Mouse (Mus musculus) hindbrain, embryonic 11.5 days (tissue): ENCODE measurements around the gene Leprot. TPM values are rescaled to one million over a fixed set of nuclear protein-coding genes. Genes with fewer than 3 reads are reported as not detected.

Experiments
- ATAC-seq: fragments of 200-750 bp; cut with Nextera tagmentation; 2 replicates; pipeline ENCODE4 v1.8.0; 2017; ENCODE audit warnings: mild to moderate bottlenecking, moderate TSS enrichment, moderate library complexity; ENCODE audit not compliant: low FRiP score
- DNase-seq: peaks from one replicate; pipeline ENCODE4 v3.0.0-alpha.2; 2015; ENCODE audit warnings: low spot score
- H3K27ac ChIP-seq: fragments of 300-500 bp; sonication (generic); 2 replicates; pipeline ENCODE4 v1.5.1; 2014; ENCODE audit warnings: mild to moderate bottlenecking, low read depth, low read length
- H3K27me3 ChIP-seq: fragments of 300-500 bp; sonication (generic); 2 replicates; pipeline ENCODE4 v1.6.1; 2014; ENCODE audit warnings: mild to moderate bottlenecking, low read length, moderate library complexity, mixed read lengths; ENCODE audit not compliant: control insufficient read depth, insufficient read depth
- H3K36me3 ChIP-seq: fragments of 300-500 bp; sonication (generic); 2 replicates; pipeline ENCODE4 v1.6.1; 2014; ENCODE audit warnings: mild to moderate bottlenecking, low read length, moderate library complexity, mixed read lengths; ENCODE audit not compliant: control insufficient read depth, insufficient read depth
- H3K4me1 ChIP-seq: fragments of 300-500 bp; sonication (generic); replicated peaks from 2 replicates; pipeline ENCODE4 v1.6.1; 2014; ENCODE audit warnings: low read length, mixed read lengths; ENCODE audit not compliant: control insufficient read depth, insufficient read depth
- H3K4me2 ChIP-seq: fragments of 300-500 bp; sonication (generic); replicated peaks from 2 replicates; pipeline ENCODE4 v1.6.1; 2014; ENCODE audit warnings: mild to moderate bottlenecking, low read depth, low read length
- H3K4me3 ChIP-seq: fragments of 300-500 bp; sonication (generic); 2 replicates; pipeline ENCODE4 v1.5.1; 2014; ENCODE audit warnings: low read depth, low read length
- H3K9ac ChIP-seq: fragments of 300-500 bp; sonication (generic); 2 replicates; pipeline ENCODE4 v1.6.1; 2014; ENCODE audit warnings: low read depth, low read length
- H3K9me3 ChIP-seq: fragments of 300-500 bp; sonication (generic); 2 replicates; pipeline ENCODE4 v1.6.1; 2016; ENCODE audit warnings: low read length; ENCODE audit not compliant: control insufficient read depth
- WGBS: fragments of 180-500 bp; shearing (Covaris S2); extraction: QIAGEN DNeasy Blood & Tissue Kit; methylation state at CpG from one replicate; pipeline ENCODE4 v1.1.7; 2014; 5-methylcytosine and 5-hydroxymethylcytosine counted together
- polyA plus RNA-seq: library from polyadenylated mRNA; unstranded; fragments of >200 nt; fragmentation: Nextera tagmentation; extraction: Ambion mirVana; gene quantifications from 2 replicates; pipeline ENCODE4 v1.2.1, GENCODE M21; 2014

Gene Leprot
- polyA plus RNA-seq, 1 experiment from 2014 or later = 78.1 TPM

GRCm38 (mm10) chr4:101675726-101676125, 28.2 kb downstream of the Leprot start:
- no peak overlapping the region for H3K27ac ChIP-seq
- no peaks in the 10 kb centered on the region for H3K27me3 ChIP-seq
- no peak overlapping the region for H3K4me3 ChIP-seq
- H3K4me1 ChIP-seq = no peaks in the 10 kb centered on the region
- no peak for ATAC-seq
- H3K9ac ChIP-seq = no peak overlapping the region
- H3K9me3 ChIP-seq = no peaks in the 10 kb centered on the region
- WGBS = 79% methylated on average over 4 of the region's 4 CpGs
- H3K36me3 ChIP-seq = no peaks in the 10 kb centered on the region
- no peak for DNase-seq
- no peak overlapping the region for H3K4me2 ChIP-seq

DNA sequence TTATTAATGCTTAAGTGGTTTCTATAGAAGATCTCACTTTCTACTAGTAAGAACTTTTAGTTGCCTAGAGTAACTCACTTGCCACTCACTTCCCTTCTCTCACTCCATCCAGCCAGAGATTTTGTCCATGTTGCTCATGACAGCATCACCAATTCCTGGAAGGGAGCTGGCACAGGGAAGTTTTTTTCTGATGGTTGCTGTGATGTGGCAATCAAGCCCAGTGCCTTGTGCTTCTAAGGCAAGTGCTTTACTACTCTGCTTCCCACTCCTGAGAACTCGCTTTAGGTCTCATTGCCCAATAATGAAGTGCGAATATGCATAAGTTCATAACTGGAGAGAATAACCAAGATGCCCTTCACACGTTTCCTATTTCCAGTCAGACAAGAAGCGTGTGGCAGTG, 35.1 kb downstream of the Leprot start:
- Histone ChIP-seq H3K4me3 (no peak overlapping the region), H3K9ac (no peak overlapping the region), H3K4me2 (no peak overlapping the region), H3K4me1 (no peaks in the 10 kb centered on the region), H3K9me3 (no peaks in the 10 kb centered on the region), H3K36me3 (no peaks in the 10 kb centered on the region), H3K27ac (no peak overlapping the region), H3K27me3 (no peaks in the 10 kb centered on the region)
- no peak for DNase-seq
- 93% methylated on average over 4 of the region's 4 CpGs for WGBS
- no peak for ATAC-seq

GRCm38 (mm10) chr4:101683086-101683485, 35.6 kb downstream of the Leprot start:
- Histone ChIP-seq H3K9me3 (no peaks in the 10 kb centered on the region), H3K27ac (no peak overlapping the region), H3K4me2 (no peak overlapping the region), H3K27me3 (no peaks in the 10 kb centered on the region), H3K4me1 (no peaks in the 10 kb centered on the region), H3K4me3 (no peak overlapping the region), H3K36me3 (no peaks in the 10 kb centered on the region), H3K9ac (no peak overlapping the region)
- DNase-seq = no peak
- ATAC-seq = no peak
- 83% methylated on average over 3 of the region's 3 CpGs for WGBS

- WGBS = 81% methylated on average over 3 of the region's 3 CpGs
- no peak for ATAC-seq
- no peak for DNase-seq
- H3K27me3 ChIP-seq = no peaks in the 10 kb centered on the region
- H3K9ac ChIP-seq = no peak overlapping the region
- no peaks in the 10 kb centered on the region for H3K36me3 ChIP-seq
- H3K4me1 ChIP-seq = no peaks in the 10 kb centered on the region
- H3K9me3 ChIP-seq = no peaks in the 10 kb centered on the region
- no peak overlapping the region for H3K4me3 ChIP-seq
- no peak overlapping the region for H3K27ac ChIP-seq
- no peak overlapping the region for H3K4me2 ChIP-seq
Measured at GRCm38 (mm10) chr4:101684821-101685220, 37.3 kb downstream of the Leprot start.

DNA sequence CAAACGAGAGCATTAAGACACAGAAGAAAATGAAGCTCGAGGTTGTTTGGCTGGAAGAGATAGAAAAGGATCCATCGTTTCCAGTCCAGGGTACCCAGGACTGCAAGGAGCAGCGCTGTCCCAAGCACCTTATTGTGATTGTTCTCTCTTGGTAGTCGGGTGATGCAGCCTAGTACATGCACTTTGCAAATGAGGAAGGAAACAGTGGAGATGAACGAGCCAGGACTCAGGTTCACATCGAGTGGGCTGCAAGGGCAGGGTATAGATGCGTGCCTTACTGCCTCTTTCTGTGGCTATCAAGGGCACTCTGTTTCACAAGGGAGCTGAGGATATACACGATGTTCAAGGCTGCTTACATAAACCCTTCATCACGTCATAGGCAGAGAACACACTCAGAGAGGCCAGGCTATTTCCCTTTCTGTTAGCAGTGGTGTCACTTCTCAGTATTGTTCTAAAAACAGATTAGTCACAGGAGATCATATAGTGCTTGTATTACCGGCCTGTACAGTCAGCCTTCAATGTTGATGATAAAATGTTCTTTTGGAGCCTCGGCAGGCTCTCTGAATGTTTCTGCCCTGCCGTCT, 38.8 kb downstream of the Leprot start:
- H3K36me3 ChIP-seq = no peaks in the 10 kb centered on the region
- ATAC-seq = no peak
- 86% methylated on average over 13 of the region's 13 CpGs for WGBS

DNA sequence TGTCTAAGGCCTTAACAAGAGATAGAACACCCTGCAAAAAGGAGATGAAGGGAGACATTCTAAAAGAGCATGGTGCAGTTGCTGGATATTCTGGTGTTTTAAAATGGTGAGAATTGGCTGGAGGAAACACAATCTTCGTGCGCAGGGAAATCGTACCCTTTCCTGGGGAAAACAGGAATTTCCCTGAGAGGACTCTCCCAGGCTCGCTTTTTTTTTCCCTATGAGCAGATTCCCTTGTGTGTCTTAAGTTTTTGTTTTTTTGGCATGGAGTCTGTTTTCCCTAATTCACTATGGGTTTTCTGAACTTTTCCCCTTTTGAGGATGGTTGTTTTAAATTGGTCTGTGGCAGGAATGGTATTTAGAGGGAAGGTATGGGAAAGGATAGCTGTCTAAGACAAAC, 41.7 kb downstream of the Leprot start:
- Histone ChIP-seq H3K27me3 (no peaks in the 10 kb centered on the region), H3K4me3 (no peak overlapping the region), H3K36me3 (no peaks in the 10 kb centered on the region), H3K4me1 (no peaks in the 10 kb centered on the region), H3K27ac (no peak overlapping the region), H3K9me3 (no peaks in the 10 kb centered on the region), H3K4me2 (no peak overlapping the region), H3K9ac (no peak overlapping the region)
- no peak for DNase-seq
- WGBS = 86% methylated on average over 4 of the region's 4 CpGs
- ATAC-seq = no peak

More for the DNA sequence above, 38.8 kb downstream of the Leprot start:
- H3K4me1 ChIP-seq = no peaks in the 10 kb centered on the region
- H3K4me3 ChIP-seq = no peak overlapping the region
- H3K9ac ChIP-seq = no peak overlapping the region
- no peak overlapping the region for H3K4me2 ChIP-seq
- H3K9me3 ChIP-seq = no peaks in the 10 kb centered on the region
- no peak for DNase-seq
- no peak overlapping the region for H3K27ac ChIP-seq
- H3K27me3 ChIP-seq = no peaks in the 10 kb centered on the region

DNA sequence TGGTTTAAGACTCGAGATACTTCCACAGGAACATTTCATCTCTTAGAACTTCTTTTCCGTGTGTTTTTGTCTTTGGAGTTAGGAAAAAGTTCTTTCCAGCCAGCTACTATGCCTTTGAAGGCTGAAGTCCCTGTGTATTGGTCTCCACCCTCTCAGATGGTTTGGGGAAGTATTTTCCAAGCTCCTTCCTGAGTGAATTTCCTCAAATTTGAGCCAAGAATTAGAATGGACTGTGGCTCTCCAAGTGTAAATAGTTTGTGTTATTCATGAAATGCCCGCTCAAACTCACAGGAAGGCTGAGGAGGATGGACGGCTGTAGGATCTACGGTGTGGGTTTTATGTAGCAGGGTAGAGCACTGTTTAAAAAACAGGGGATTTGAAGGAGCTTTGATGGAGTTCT, 42.1 kb downstream of the Leprot start:
- no peaks in the 10 kb centered on the region for H3K36me3 ChIP-seq
- no peak overlapping the region for H3K27ac ChIP-seq
- 78% methylated on average over 5 of the region's 5 CpGs for WGBS
- H3K4me2 ChIP-seq = no peak overlapping the region
- no peaks in the 10 kb centered on the region for H3K27me3 ChIP-seq
- ATAC-seq (no peak), DNase-seq (no peak)
- no peak overlapping the region for H3K9ac ChIP-seq
- no peak overlapping the region for H3K4me3 ChIP-seq
- H3K4me1 ChIP-seq = no peaks in the 10 kb centered on the region
- no peaks in the 10 kb centered on the region for H3K9me3 ChIP-seq

GRCm38 (mm10) chr4:101692892-101693291, 45.4 kb downstream of the Leprot start:
- no peak for ATAC-seq
- Histone ChIP-seq H3K9me3 (no peaks in the 10 kb centered on the region), H3K27me3 (no peaks in the 10 kb centered on the region), H3K4me3 (no peak overlapping the region), H3K27ac (no peak overlapping the region), H3K4me2 (no peak overlapping the region), H3K36me3 (no peaks in the 10 kb centered on the region), H3K9ac (no peak overlapping the region), H3K4me1 (no peaks in the 10 kb centered on the region)
- 77% methylated on average over 4 of the region's 4 CpGs for WGBS
- DNase-seq = no peak

DNA sequence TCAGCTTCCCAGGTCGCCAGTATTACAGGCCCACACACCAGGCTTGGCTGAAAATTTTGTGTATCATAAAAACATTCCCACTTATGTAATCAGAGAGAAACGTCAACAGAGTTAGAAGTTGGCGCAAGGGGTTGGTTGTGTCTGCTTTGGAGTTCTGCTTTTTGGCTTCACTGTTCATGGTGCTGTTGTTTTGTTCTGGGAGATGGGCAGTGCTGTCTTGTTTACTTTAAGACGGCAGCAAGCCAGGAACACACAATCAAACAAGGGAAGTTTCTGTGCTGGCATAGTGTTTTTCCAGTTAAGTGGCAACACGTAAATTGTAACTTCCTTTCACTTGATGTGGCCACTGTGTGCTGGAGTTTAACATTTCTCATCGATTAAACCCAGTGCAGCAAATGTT, 47.0 kb downstream of the Leprot start:
- WGBS = 84% methylated on average over 6 of the region's 6 CpGs
- Histone ChIP-seq H3K27ac (no peak overlapping the region), H3K4me3 (no peak overlapping the region), H3K27me3 (no peaks in the 10 kb centered on the region), H3K4me1 (no peaks in the 10 kb centered on the region), H3K36me3 (no peaks in the 10 kb centered on the region), H3K4me2 (no peak overlapping the region), H3K9ac (no peak overlapping the region), H3K9me3 (no peaks in the 10 kb centered on the region)
- no peak for DNase-seq
- ATAC-seq = no peak
